In genomic region chr7:55846606-55847312, GRCm38 (mm10) we compare ENCODE assay signal across 23 mouse cellular contexts. TPM values are rescaled to one million over a fixed set of nuclear protein-coding genes. Genes with fewer than 3 reads are reported as not detected.
DNase-seq lines count a peak whose midpoint lies in the region; ATAC-seq and TF ChIP-seq lines count a peak whose summit lies in the region.
"Had no signal": no experiment of that assay in that cellular context is flagged by ENCODE, and none has a peak within 500 bp of the region (broad histone marks: within the 10 kb centered on the region; RNA-seq: fewer than 3 reads in every experiment).

No protein-coding gene starts in this region.

- H3K4me2 ChIP-seq in limb, embryonic 12.5 days, result no peak overlapping the region
- H3K4me2 ChIP-seq in myocyte (ENCODE audit: low read depth), result peak overlapping the region; percentile 53
- H3K4me2 ChIP-seq in liver, embryonic 12.5 days, result no peak overlapping the region
- H3K4me2 ChIP-seq: embryonic facial prominence, embryonic 15.5 days; forebrain, embryonic 15.5 days; heart, embryonic 13.5 days; midbrain, embryonic 12.5 days had no signal

- no peak for TF ChIP-seq POLR2A in myocyte (IDR thresholded peaks at IDR 0.05; ENCODE audit: insufficient read length, low read depth)

- ATAC-seq in limb, embryonic 12.5 days (ENCODE audit: insufficient number of reproducible peaks, insufficient read depth, low FRiP score, low TSS enrichment, low read depth), result no peak
- peak; percentile 40 for ATAC-seq in activated CD4-positive, CD25-positive, alpha-beta regulatory T cell, adult 4 months
- ATAC-seq in liver, embryonic 12.5 days, result no peak
- ATAC-seq: forebrain, embryonic 15.5 days; liver, postnatal 0 days had no signal

- H3K4me3 ChIP-seq in limb, embryonic 12.5 days (replicated peaks), result no peak overlapping the region
- no peak overlapping the region for H3K4me3 ChIP-seq in limb, embryonic 10.5 days
- H3K4me3 ChIP-seq in myocyte, result no peak overlapping the region
- H3K4me3 ChIP-seq in liver, embryonic 12.5 days, result no peak overlapping the region
- H3K4me3 ChIP-seq: embryonic facial prominence, embryonic 15.5 days; forebrain, embryonic 15.5 days; heart, embryonic 13.5 days; midbrain, embryonic 12.5 days had no signal

- H3K36me3 ChIP-seq in limb, embryonic 12.5 days, result no peaks in the 10 kb centered on the region
- H3K36me3 ChIP-seq in limb, embryonic 10.5 days, result peaks cover 16% of the 10 kb centered on the region
- H3K36me3 ChIP-seq in myocyte (ENCODE audit: control insufficient read depth, insufficient read depth), result no peaks in the 10 kb centered on the region
- peaks cover 4% of the 10 kb centered on the region; the same call in 1 of the 2 replicates for H3K36me3 ChIP-seq in liver, embryonic 12.5 days
- H3K36me3 ChIP-seq: embryonic facial prominence, embryonic 15.5 days; forebrain, embryonic 15.5 days; midbrain, embryonic 12.5 days had no signal

- no peak overlapping the region for H3ac ChIP-seq in myocyte (ENCODE audit: control insufficient read depth, insufficient read length)

- no peaks in the 10 kb centered on the region for H3K27me3 ChIP-seq in limb, embryonic 12.5 days
- no peaks in the 10 kb centered on the region for H3K27me3 ChIP-seq in limb, embryonic 10.5 days (ENCODE audit: low read depth, poor library complexity, severe bottlenecking)
- no peaks in the 10 kb centered on the region for H3K27me3 ChIP-seq in myocyte (ENCODE audit: control insufficient read depth, insufficient read depth, insufficient read length)
- H3K27me3 ChIP-seq in liver, embryonic 12.5 days (replicated peaks), result no peaks in the 10 kb centered on the region
- H3K27me3 ChIP-seq: CH12.LX; embryonic facial prominence, embryonic 15.5 days; forebrain, embryonic 15.5 days; heart, embryonic 13.5 days; midbrain, embryonic 12.5 days had no signal

- H3K9me3 ChIP-seq in limb, embryonic 12.5 days, result no peaks in the 10 kb centered on the region
- no peaks in the 10 kb centered on the region for H3K9me3 ChIP-seq in limb, embryonic 10.5 days (replicated peaks)
- no peaks in the 10 kb centered on the region for H3K9me3 ChIP-seq in liver, embryonic 12.5 days (replicated peaks)
- H3K9me3 ChIP-seq: embryonic facial prominence, embryonic 15.5 days; forebrain, embryonic 15.5 days; heart, embryonic 13.5 days; midbrain, embryonic 12.5 days had no signal

- no peak for DNase-seq in limb, embryonic 10.5 days (ENCODE audit: low spot score)
- peak; percentile 35 for DNase-seq in ES-CJ7 (ENCODE audit: low read depth, low spot score)
- DNase-seq in kidney, postnatal 25 days, result no peak
- DNase-seq in embryo, embryonic 11 days, result no peak
- DNase-seq: cerebellum, adult 2 months; cerebellum, postnatal 25 days; gastrocnemius, postnatal 14 days; heart, adult 18-20 months; heart, postnatal 14 days; kidney, adult 2 months; kidney, postnatal 14 days; liver, postnatal 0 days; lung, postnatal 10 days; right cerebral cortex, postnatal 14 days had no signal

- H3K4me1 ChIP-seq in limb, embryonic 12.5 days (replicated peaks), result peaks cover 38% of the 10 kb centered on the region
- H3K4me1 ChIP-seq in limb, embryonic 10.5 days, result peaks cover 26% of the 10 kb centered on the region
- H3K4me1 ChIP-seq in liver, embryonic 12.5 days, result peaks cover 11% of the 10 kb centered on the region

- H3K27ac ChIP-seq in limb, embryonic 12.5 days, result 0 out of 2 replicates have a peak overlapping the region, but pooled peaks have one; percentile 57
- H3K27ac ChIP-seq in limb, embryonic 10.5 days, result no peak overlapping the region
- no peak overlapping the region for H3K27ac ChIP-seq in liver, embryonic 12.5 days
- H3K27ac ChIP-seq: embryonic facial prominence, embryonic 15.5 days; forebrain, embryonic 15.5 days; heart, embryonic 13.5 days; midbrain, embryonic 12.5 days had no signal

- H3K9ac ChIP-seq in limb, embryonic 12.5 days (replicated peaks), result no peak overlapping the region
- H3K9ac ChIP-seq in liver, embryonic 12.5 days, result no peak overlapping the region
- H3K9ac ChIP-seq: embryonic facial prominence, embryonic 15.5 days; forebrain, embryonic 15.5 days; heart, embryonic 13.5 days; liver, postnatal 0 days; midbrain, embryonic 12.5 days had no signal

- WGBS in limb, embryonic 12.5 days, result 72% methylated on average over 9 of the region's 9 CpGs
- WGBS in limb, embryonic 10.5 days, result 84% methylated on average over 9 of the region's 9 CpGs
- 69% methylated on average over 9 of the region's 9 CpGs for WGBS in liver, embryonic 12.5 days (ENCODE audit: insufficient replicate concordance)

- H3K79me2 ChIP-seq in myocyte (ENCODE audit: control insufficient read depth, insufficient read depth), result peaks cover 91% of the 10 kb centered on the region

TF ChIP-seq in myocyte, 11 proteins besides CTCF, POLR2A, EP300 and RAD21:
- TF ChIP-seq TCF12 (IDR thresholded peaks at IDR 0.05; ENCODE audit: insufficient read depth, poor library complexity, severe bottlenecking) (peak; percentile 47), MYOG (IDR thresholded peaks at IDR 0.05; ENCODE audit: control insufficient read depth in 1 of 3, insufficient read depth in 1 of 3, insufficient read length in 2 of 3, low read depth in 2 of 3) (peak in 1 of 3 experiments; percentile 67), SRF (IDR thresholded peaks at IDR 0.05; ENCODE audit: control insufficient read depth, insufficient read length, low read depth) (no peak), MYOD1 (IDR thresholded peaks at IDR 0.05; ENCODE audit: control insufficient read depth in 1 of 3, insufficient read length in 2 of 3, low read depth in 2 of 3) (peak in 2 of 3 experiments; percentile 50 to 70)

RNA-seq across cellular contexts. Expression of gene Cyfip1, which starts 5.2 kb away (rescaled TPM):
- 125 and 129 TPM in 2 replicates for polyA plus RNA-seq in limb, embryonic 12.5 days (2016; fragmentation: Nextera tagmentation; extraction: Ambion mirVana)
- 98.2 and 117 TPM in 2 replicates for polyA plus RNA-seq in limb, embryonic 10.5 days (2016; fragmentation: Nextera tagmentation; extraction: Ambion mirVana)
- polyA plus RNA-seq in activated CD4-positive, CD25-positive, alpha-beta regulatory T cell, adult 4 months (2017; shearing (Covaris generic)), result 10 to 100 TPM; 67.1 to 75.8 TPM
- polyA plus RNA-seq in myocyte (2012; fragmentation: generic; extraction: Trizol), result 53.0 TPM
- 29.6 and 30.1 TPM in 2 replicates for polyA plus RNA-seq in liver, embryonic 12.5 days (2016; fragmentation: Nextera tagmentation; extraction: Ambion mirVana)

RNA-seq across cellular contexts. Expression of gene Tubgcp5, which starts 52.8 kb away (rescaled TPM):
- 45.6 and 52.3 TPM in 2 replicates for polyA plus RNA-seq in limb, embryonic 12.5 days (2016; fragmentation: Nextera tagmentation; extraction: Ambion mirVana)
- 30.9 and 38.1 TPM in 2 replicates for polyA plus RNA-seq in limb, embryonic 10.5 days (2016; fragmentation: Nextera tagmentation; extraction: Ambion mirVana)
- 10 to 100 TPM; 29.8 to 35.9 TPM for polyA plus RNA-seq in activated CD4-positive, CD25-positive, alpha-beta regulatory T cell, adult 4 months (2017; shearing (Covaris generic))
- polyA plus RNA-seq in myocyte (2012; fragmentation: generic; extraction: Trizol), result 2.3 TPM
- 14.8 TPM in 2 replicates for polyA plus RNA-seq in liver, embryonic 12.5 days (2016; fragmentation: Nextera tagmentation; extraction: Ambion mirVana)
